Mouse (Mus musculus) urinary bladder, postnatal 0 days (tissue): Measurements from ENCODE around the gene Gm9049. TPM values are rescaled to one million over a fixed set of nuclear protein-coding genes. Genes with fewer than 3 reads are reported as not detected.

ENCODE experiments used
- polyA plus RNA-seq: library from polyadenylated mRNA; unstranded; fragments of >200 nt; fragmentation: Nextera tagmentation; extraction: Ambion mirVana; gene quantifications from 2 replicates; pipeline ENCODE4 v1.2.1, GENCODE M21; 2015

The Gm9049 gene
- 0.06 and 0.11 TPM in 2 replicates for polyA plus RNA-seq

DNA sequence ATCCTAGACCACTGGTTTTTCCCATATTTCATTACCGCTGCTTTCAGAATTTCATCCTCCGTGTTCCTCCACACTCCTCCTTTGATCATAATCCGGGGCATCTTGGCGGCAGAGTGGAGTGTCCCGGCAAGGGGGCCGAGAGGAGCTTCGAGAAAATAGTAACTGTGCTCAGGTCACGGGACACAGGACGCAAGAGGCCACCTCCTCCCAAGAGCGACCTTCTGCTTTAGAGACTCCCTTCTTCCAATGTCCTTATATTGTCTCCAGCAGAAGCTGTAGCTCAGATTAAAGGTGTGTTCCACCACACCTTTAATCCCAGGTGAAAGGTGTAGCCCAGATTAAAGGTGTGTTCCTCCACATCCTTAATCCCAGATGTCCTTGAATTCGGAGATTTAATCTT, at the start of gene Gm9049:
Gm9049 (minus strand) TSS at position 101 of the 400 bp plus-strand sequence.

DNA sequence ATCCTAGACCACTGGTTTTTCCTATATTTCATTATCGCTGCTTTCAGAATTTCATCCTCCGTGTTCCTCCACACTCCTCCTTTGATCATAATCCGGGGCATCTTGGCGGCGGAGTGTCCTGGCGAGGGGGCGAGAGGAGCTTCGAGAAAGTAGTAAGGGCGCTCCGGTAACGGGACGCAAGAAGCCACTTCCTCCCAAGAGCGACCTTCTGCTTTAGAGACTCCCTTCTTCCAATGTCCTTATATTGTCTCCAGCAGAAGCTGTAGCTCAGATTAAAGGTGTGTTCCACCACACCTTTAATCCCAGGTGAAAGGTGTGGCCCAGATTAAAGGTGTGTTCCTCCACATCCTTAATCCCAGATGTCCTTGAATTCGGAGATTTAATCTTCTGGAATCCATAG, 5.3 kb downstream of the Gm9049 start, which contains the start of gene Gm9048:
Gm9048 (minus strand) TSS at position 101 of the 400 bp plus-strand sequence.

DNA sequence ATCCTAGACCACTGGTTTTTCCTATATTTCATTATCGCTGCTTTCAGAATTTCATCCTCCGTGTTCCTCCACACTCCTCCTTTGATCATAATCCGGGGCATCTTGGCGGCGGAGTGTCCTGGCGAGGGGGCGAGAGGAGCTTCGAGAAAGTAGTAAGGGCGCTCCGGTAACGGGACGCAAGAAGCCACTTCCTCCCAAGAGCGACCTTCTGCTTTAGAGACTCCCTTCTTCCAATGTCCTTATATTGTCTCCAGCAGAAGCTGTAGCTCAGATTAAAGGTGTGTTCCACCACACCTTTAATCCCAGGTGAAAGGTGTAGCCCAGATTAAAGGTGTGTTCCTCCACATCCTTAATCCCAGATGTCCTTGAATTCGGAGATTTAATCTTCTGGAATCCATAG, 10.8 kb downstream of the Gm9049 start, which contains the start of gene Gm9046:
Gm9046 (minus strand) TSS at position 101 of the 400 bp plus-strand sequence.

DNA sequence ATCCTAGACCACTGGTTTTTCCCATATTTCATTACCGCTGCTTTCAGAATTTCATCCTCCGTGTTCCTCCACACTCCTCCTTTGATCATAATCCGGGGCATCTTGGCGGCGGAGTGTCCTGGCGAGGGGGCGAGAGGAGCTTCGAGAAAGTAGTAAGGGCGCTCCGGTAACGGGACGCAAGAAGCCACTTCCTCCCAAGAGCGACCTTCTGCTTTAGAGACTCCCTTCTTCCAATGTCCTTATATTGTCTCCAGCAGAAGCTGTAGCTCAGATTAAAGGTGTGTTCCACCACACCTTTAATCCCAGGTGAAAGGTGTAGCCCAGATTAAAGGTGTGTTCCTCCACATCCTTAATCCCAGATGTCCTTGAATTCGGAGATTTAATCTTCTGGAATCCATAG, 16.2 kb downstream of the Gm9049 start, which contains the start of gene Gm9045:
Gm9045 (minus strand) TSS at position 101 of the 400 bp plus-strand sequence.

DNA sequence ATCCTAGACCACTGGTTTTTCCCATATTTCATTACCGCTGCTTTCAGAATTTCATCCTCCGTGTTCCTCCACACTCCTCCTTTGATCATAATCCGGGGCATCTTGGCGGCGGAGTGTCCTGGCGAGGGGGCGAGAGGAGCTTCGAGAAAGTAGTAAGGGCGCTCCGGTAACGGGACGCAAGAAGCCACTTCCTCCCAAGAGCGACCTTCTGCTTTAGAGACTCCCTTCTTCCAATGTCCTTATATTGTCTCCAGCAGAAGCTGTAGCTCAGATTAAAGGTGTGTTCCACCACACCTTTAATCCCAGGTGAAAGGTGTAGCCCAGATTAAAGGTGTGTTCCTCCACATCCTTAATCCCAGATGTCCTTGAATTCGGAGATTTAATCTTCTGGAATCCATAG, 21.6 kb downstream of the Gm9049 start, which contains the start of gene Gm9044:
Gm9044 (minus strand) TSS at position 101 of the 400 bp plus-strand sequence.

DNA sequence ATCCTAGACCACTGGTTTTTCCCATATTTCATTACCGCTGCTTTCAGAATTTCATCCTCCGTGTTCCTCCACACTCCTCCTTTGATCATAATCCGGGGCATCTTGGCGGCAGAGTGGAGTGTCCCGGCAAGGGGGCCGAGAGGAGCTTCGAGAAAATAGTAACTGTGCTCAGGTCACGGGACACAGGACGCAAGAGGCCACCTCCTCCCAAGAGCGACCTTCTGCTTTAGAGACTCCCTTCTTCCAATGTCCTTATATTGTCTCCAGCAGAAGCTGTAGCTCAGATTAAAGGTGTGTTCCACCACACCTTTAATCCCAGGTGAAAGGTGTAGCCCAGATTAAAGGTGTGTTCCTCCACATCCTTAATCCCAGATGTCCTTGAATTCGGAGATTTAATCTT, 27.0 kb downstream of the Gm9049 start, which contains the start of gene Gm9040:
Gm9040 (minus strand) TSS at position 101 of the 400 bp plus-strand sequence.

Other genes with a start within 250 kb of the Gm9049 start
- 5.5 and 7.5 TPM in 2 replicates for gene Mdm1, start 212.3 kb downstream of the Gm9049 start, polyA plus RNA-seq
- gene Il22, start 149.2 kb downstream of the Gm9049 start, polyA plus RNA-seq: not detected in 2 replicates
- not detected in 2 replicates for gene Gm32717, start 113.3 kb downstream of the Gm9049 start, polyA plus RNA-seq
- not detected in 2 replicates for gene Gm32802, start 95.4 kb downstream of the Gm9049 start, polyA plus RNA-seq
- not detected in 2 replicates for gene Iltifb, start 59.1 kb downstream of the Gm9049 start, polyA plus RNA-seq
- not detected in 2 replicates for gene Gm9040, start 27.1 kb downstream of the Gm9049 start, polyA plus RNA-seq
- gene Gm9044, start 21.7 kb downstream of the Gm9049 start, polyA plus RNA-seq: not detected in 2 replicates
- 0.06 and 0.11 TPM in 2 replicates for gene Gm9045, start 16.3 kb downstream of the Gm9049 start, polyA plus RNA-seq
- gene Gm9046, start 10.8 kb downstream of the Gm9049 start, polyA plus RNA-seq: not detected in 2 replicates
- gene Gm9048, start 5.4 kb downstream of the Gm9049 start, polyA plus RNA-seq: 0.06 TPM in 1 of 2 replicates, not detected in the other
- gene Ifng, start 86.9 kb upstream of the Gm9049 start, polyA plus RNA-seq: not detected in 2 replicates